Mouse (Mus musculus) ES-Bruce4 (cell line): ENCODE measurements at regions not wholly inside any gene's neighbourhood (a gene's known extent, or its start where the extent isn't known, plus 50 kb on each side); places are given as distances from the start of the nearest gene placed in this dataset.

Experiments used
- H3K27ac ChIP-seq: 2 replicates; pipeline ENCODE4 v1.5.1; 2012; ENCODE audit warnings: low read length, inconsistent platforms; ENCODE audit not compliant: insufficient read depth
- H3K27me3 ChIP-seq: 2 replicates; pipeline ENCODE4 v1.6.1; 2012; ENCODE audit warnings: mild to moderate bottlenecking, low read length, inconsistent platforms; ENCODE audit not compliant: control insufficient read depth, poor library complexity, insufficient read depth, severe bottlenecking
- H3K36me3 ChIP-seq: 2 replicates; pipeline ENCODE4 v1.6.1; 2012; ENCODE audit warnings: inconsistent platforms, mild to moderate bottlenecking, low read length, moderate library complexity; ENCODE audit not compliant: control insufficient read depth, poor library complexity, insufficient read depth, severe bottlenecking
- H3K4me1 ChIP-seq: one replicate; pipeline ENCODE4 v1.8.1; 2011; ENCODE audit warnings: low read length; ENCODE audit not compliant: control insufficient read depth, insufficient read depth
- H3K4me3 ChIP-seq: 2 replicates; pipeline ENCODE4 v1.5.1; 2011; ENCODE audit warnings: low read depth, mild to moderate bottlenecking, low read length
- H3K9ac ChIP-seq: 2 replicates; pipeline ENCODE4 v1.6.1; 2012; ENCODE audit warnings: low read depth, mild to moderate bottlenecking, inconsistent platforms; ENCODE audit not compliant: poor library complexity, severe bottlenecking
- H3K9me3 ChIP-seq: replicated peaks from 2 replicates; pipeline ENCODE4 v1.6.1; 2012; ENCODE audit warnings: mild to moderate bottlenecking, low read length, inconsistent platforms; ENCODE audit not compliant: control insufficient read depth, poor library complexity, insufficient read depth, severe bottlenecking
- CTCF ChIP-seq: IDR thresholded peaks from one replicate; pipeline ENCODE4 v1.8.1; 2011; ENCODE audit warnings: low read depth, low read length
- EP300 ChIP-seq: IDR thresholded peaks from 2 replicates; pipeline ENCODE4 v1.6.1; 2011; ENCODE audit warnings: low read depth, low read length; ENCODE audit not compliant: insufficient read depth
- POLR2A ChIP-seq: IDR thresholded peaks from one replicate; pipeline ENCODE4 v1.8.1; 2011; ENCODE audit warnings: low read length; ENCODE audit not compliant: insufficient read depth

GRCm38 (mm10) chrX:82741478-82741877 lies 207.2 kb upstream of the Dmd start:
- no peaks in the 10 kb centered on the region for H3K4me1 ChIP-seq
- no peaks in the 10 kb centered on the region for H3K36me3 ChIP-seq
- no peak overlapping the region for H3K4me3 ChIP-seq
- H3K9ac ChIP-seq: no peak overlapping the region
- H3K27ac ChIP-seq: no peak overlapping the region
- no peaks in the 10 kb centered on the region for H3K27me3 ChIP-seq
- TF ChIP-seq CTCF (no peak), EP300 (no peak), POLR2A (no peak)
- no peaks in the 10 kb centered on the region for H3K9me3 ChIP-seq

GRCm38 (mm10) chrX:82764204-82764603 lies 184.5 kb upstream of the Dmd start:
- Histone ChIP-seq H3K9me3 (no peaks in the 10 kb centered on the region), H3K36me3 (no peaks in the 10 kb centered on the region), H3K4me3 (no peak overlapping the region), H3K9ac (no peak overlapping the region), H3K27me3 (no peaks in the 10 kb centered on the region; the same call in 1 of the 2 replicates), H3K27ac (no peak overlapping the region), H3K4me1 (no peaks in the 10 kb centered on the region)
- TF ChIP-seq POLR2A (no peak), EP300 (no peak), CTCF (no peak)

- Histone ChIP-seq H3K9me3 (no peaks in the 10 kb centered on the region), H3K4me3 (no peak overlapping the region), H3K36me3 (no peaks in the 10 kb centered on the region), H3K4me1 (no peaks in the 10 kb centered on the region), H3K9ac (no peak overlapping the region), H3K27me3 (no peaks in the 10 kb centered on the region), H3K27ac (no peak overlapping the region)
- TF ChIP-seq POLR2A: no peak
- no peak for TF ChIP-seq CTCF
- TF ChIP-seq EP300: no peak
These were observed 139.5 kb upstream of the Dmd start for GRCm38 (mm10) chrX:82809171-82809570.

GRCm38 (mm10) chrX:82814618-82815017 lies 134.1 kb upstream of the Dmd start:
- H3K9me3 ChIP-seq: no peaks in the 10 kb centered on the region
- H3K27ac ChIP-seq: no peak overlapping the region
- H3K4me3 ChIP-seq: no peak overlapping the region
- H3K27me3 ChIP-seq: no peaks in the 10 kb centered on the region
- no peaks in the 10 kb centered on the region for H3K4me1 ChIP-seq
- H3K9ac ChIP-seq: no peak overlapping the region
- TF ChIP-seq POLR2A: no peak
- no peak for TF ChIP-seq EP300
- no peak for TF ChIP-seq CTCF
- no peaks in the 10 kb centered on the region for H3K36me3 ChIP-seq

- Histone ChIP-seq H3K36me3 (no peaks in the 10 kb centered on the region), H3K9ac (no peak overlapping the region), H3K9me3 (no peaks in the 10 kb centered on the region), H3K27me3 (no peaks in the 10 kb centered on the region), H3K27ac (no peak overlapping the region), H3K4me1 (no peaks in the 10 kb centered on the region), H3K4me3 (no peak overlapping the region)
- TF ChIP-seq EP300 (no peak), POLR2A (no peak), CTCF (no peak)
These were observed 131.6 kb upstream of the Dmd start for GRCm38 (mm10) chrX:82817045-82817444.

- no peaks in the 10 kb centered on the region for H3K9me3 ChIP-seq
- H3K4me1 ChIP-seq: no peaks in the 10 kb centered on the region
- no peak for TF ChIP-seq EP300
- no peak for TF ChIP-seq POLR2A
- TF ChIP-seq CTCF: no peak
These were observed 125.1 kb upstream of the Dmd start for GRCm38 (mm10) chrX:82823606-82824005.

GRCm38 (mm10) chrX:82866116-82866515 lies 82.6 kb upstream of the Dmd start:
- Histone ChIP-seq H3K9me3 (no peaks in the 10 kb centered on the region), H3K4me3 (no peak overlapping the region), H3K36me3 (no peaks in the 10 kb centered on the region), H3K4me1 (no peaks in the 10 kb centered on the region), H3K9ac (no peak overlapping the region), H3K27ac (peak overlapping the region; percentile 84), H3K27me3 (no peaks in the 10 kb centered on the region)
- no peak for TF ChIP-seq EP300
- TF ChIP-seq POLR2A: no peak
- TF ChIP-seq CTCF: no peak

More at GRCm38 (mm10) chrX:82823606-82824005, 125.1 kb upstream of the Dmd start:
- no peak overlapping the region for H3K9ac ChIP-seq
- no peak overlapping the region for H3K27ac ChIP-seq
- no peak overlapping the region for H3K4me3 ChIP-seq
- H3K27me3 ChIP-seq: no peaks in the 10 kb centered on the region
- no peaks in the 10 kb centered on the region for H3K36me3 ChIP-seq
